Mouse (Mus musculus) CH12.LX (cell line): ENCODE data around the gene Txn2. TPM values are rescaled to one million over a fixed set of nuclear protein-coding genes. Genes with fewer than 3 reads are reported as not detected.

Source experiments
- DNase-seq: peaks from one replicate; pipeline ENCODE4 v3.0.0-alpha.2; 2013; ENCODE audit errors: extremely low read depth
- H3K27ac ChIP-seq: 2 replicates; pipeline ENCODE4 v1.5.1; 2012; ENCODE audit warnings: low read depth, mild to moderate bottlenecking, control low read depth, moderate library complexity; ENCODE audit not compliant: insufficient read depth
- H3K27me3 ChIP-seq: replicated peaks from 2 replicates; pipeline ENCODE3; 2012; ENCODE audit warnings: inconsistent platforms
- H3K36me3 ChIP-seq, 2 experiments: replicated peaks in 1 of 2; 2 replicates each; pipeline versions ENCODE3 to v1.6.1; 2012; ENCODE audit warnings: inconsistent platforms in 1 of 2, low read length in 1 of 2, mild to moderate bottlenecking in 1 of 2, mixed read lengths in 1 of 2, moderate library complexity in 1 of 2; ENCODE audit not compliant: control insufficient read depth in 1 of 2, insufficient read depth in 1 of 2
- H3K4me1 ChIP-seq, 2 experiments: 2 replicates each; pipeline ENCODE4 v1.6.1; 2012; ENCODE audit warnings: inconsistent platforms in 1 of 2, moderate library complexity in 1 of 2; ENCODE audit not compliant: insufficient read depth in 2 of 2, control insufficient read depth in 1 of 2
- H3K4me2 ChIP-seq: 2 replicates; pipeline ENCODE4 v1.6.1; 2012; ENCODE audit warnings: low read depth, mild to moderate bottlenecking, control low read depth; ENCODE audit not compliant: poor library complexity, insufficient read depth, severe bottlenecking
- H3K4me3 ChIP-seq, 3 experiments: fragments of 150-350 bp in 1 of 3; sonication (generic) in 1 of 3; replicated peaks in 1 of 3; 2 replicates each; pipeline versions ENCODE3 to v1.5.1; 2011 to 2012; ENCODE audit warnings: low read depth in 2 of 3, low read length in 2 of 3, mild to moderate bottlenecking in 2 of 3, moderate library complexity in 2 of 3, control low read depth in 1 of 3, improper control_type of control experiment in 1 of 3, inconsistent platforms in 1 of 3, mixed read lengths in 1 of 3; ENCODE audit not compliant: poor library complexity in 1 of 3
- H3K79me2 ChIP-seq: replicated peaks from 2 replicates; pipeline ENCODE4 v1.6.1; 2012; ENCODE audit warnings: mild to moderate bottlenecking, moderate library complexity; ENCODE audit not compliant: control insufficient read depth, poor library complexity, insufficient read depth, severe bottlenecking; ENCODE audit errors: extremely low read depth
- H3K9ac ChIP-seq: 2 replicates; pipeline ENCODE4 v1.6.1; 2012; ENCODE audit warnings: low read depth, mild to moderate bottlenecking, control low read depth, moderate library complexity; ENCODE audit not compliant: insufficient read depth
- H3K9me3 ChIP-seq: replicated peaks from 2 replicates; pipeline ENCODE3; 2012; ENCODE audit warnings: low read length, inconsistent platforms, mixed read lengths
- BHLHE40 ChIP-seq: IDR thresholded peaks from 2 replicates; pipeline ENCODE4 v1.6.1; 2011; ENCODE audit warnings: mild to moderate bottlenecking, low read depth, low read length, improper control_type of control experiment
- CHD1 ChIP-seq: IDR thresholded peaks from 2 replicates; pipeline ENCODE4 v1.6.1; 2012; ENCODE audit warnings: low read depth, low read length, improper control_type of control experiment, inconsistent platforms
- CHD2 ChIP-seq: IDR thresholded peaks from 2 replicates; pipeline ENCODE4 v1.6.1; 2011; ENCODE audit warnings: low read length, improper control_type of control experiment
- CTCF ChIP-seq, 2 experiments: IDR thresholded peaks in 1 of 2; conservative IDR thresholded peaks in 1 of 2; 2 replicates each; pipeline ENCODE4 v1.5.1; 2011 to 2012; ENCODE audit warnings: low read depth in 2 of 2, low read length in 2 of 2, improper control_type of control experiment in 1 of 2, inconsistent platforms in 1 of 2, mild to moderate bottlenecking in 1 of 2, moderate library complexity in 1 of 2
- ELF1 ChIP-seq: IDR thresholded peaks from 2 replicates; pipeline ENCODE4 v1.6.1; 2014; ENCODE audit warnings: low read depth, mild to moderate bottlenecking, inconsistent platforms, low read length, improper control_type of control experiment
- EP300 ChIP-seq: IDR thresholded peaks from 2 replicates; pipeline ENCODE4 v1.6.1; 2011; ENCODE audit warnings: low read length, improper control_type of control experiment
- IRF4 ChIP-seq: IDR thresholded peaks from 2 replicates; pipeline ENCODE4 v1.6.1; 2014; ENCODE audit warnings: low read depth, mild to moderate bottlenecking, inconsistent platforms, low read length, improper control_type of control experiment
- JUN ChIP-seq: IDR thresholded peaks from 2 replicates; pipeline ENCODE4 v1.6.1; 2011; ENCODE audit warnings: low read depth, mild to moderate bottlenecking, low read length, improper control_type of control experiment, moderate library complexity; ENCODE audit not compliant: insufficient read depth
- KAT2A ChIP-seq: IDR thresholded peaks from 2 replicates; pipeline ENCODE4 v1.6.1; 2012; ENCODE audit warnings: low read length, improper control_type of control experiment, inconsistent platforms; ENCODE audit not compliant: insufficient replicate concordance
- MAZ ChIP-seq: IDR thresholded peaks from 2 replicates; pipeline ENCODE4 v1.6.1; 2012; ENCODE audit warnings: low read depth, mild to moderate bottlenecking, inconsistent platforms, low read length, improper control_type of control experiment, moderate library complexity
- MEF2A ChIP-seq: IDR thresholded peaks from 2 replicates; pipeline ENCODE4 v1.6.1; 2014; ENCODE audit warnings: low read depth, mild to moderate bottlenecking, inconsistent platforms, low read length, improper control_type of control experiment, borderline replicate concordance
- MXI1 ChIP-seq: IDR thresholded peaks from 2 replicates; pipeline ENCODE4 v1.6.1; 2011; ENCODE audit warnings: mild to moderate bottlenecking, low read depth, low read length, improper control_type of control experiment
- NRF1 ChIP-seq: IDR thresholded peaks from 2 replicates; pipeline ENCODE4 v1.6.1; 2014; ENCODE audit warnings: low read depth, mild to moderate bottlenecking, inconsistent platforms, low read length, improper control_type of control experiment, moderate library complexity
- PAX5 ChIP-seq: IDR thresholded peaks from 2 replicates; pipeline ENCODE4 v1.6.1; 2012; ENCODE audit warnings: low read length, inconsistent platforms, mixed read lengths
- RAD21 ChIP-seq: IDR thresholded peaks from 2 replicates; pipeline ENCODE4 v1.6.1; 2011; ENCODE audit warnings: low read depth, mild to moderate bottlenecking, low read length, improper control_type of control experiment, moderate library complexity
- RCOR1 ChIP-seq: conservative IDR thresholded peaks from 2 replicates; pipeline ENCODE4 v1.6.1; 2012; ENCODE audit warnings: low read depth, mild to moderate bottlenecking, inconsistent platforms, low read length, improper control_type of control experiment
- TCF12 ChIP-seq: IDR thresholded peaks from 2 replicates; pipeline ENCODE4 v1.6.1; 2014; ENCODE audit warnings: low read depth, mild to moderate bottlenecking, inconsistent platforms, low read length, improper control_type of control experiment
- USF2 ChIP-seq: conservative IDR thresholded peaks from 2 replicates; pipeline ENCODE4 v1.6.1; 2011; ENCODE audit warnings: low read depth, low read length, improper control_type of control experiment
- ZC3H11A ChIP-seq: IDR thresholded peaks from 2 replicates; pipeline ENCODE4 v1.6.1; 2012; ENCODE audit warnings: low read depth, mild to moderate bottlenecking, inconsistent platforms, low read length, improper control_type of control experiment
- ZNF384 ChIP-seq: IDR thresholded peaks from 2 replicates; pipeline ENCODE4 v1.6.1; 2012; ENCODE audit warnings: low read depth, low read length, improper control_type of control experiment, inconsistent platforms
- dilution Hi-C: fragments of 300-500 bp; cut with MboI; formaldehyde crosslinking; loops from 2 replicates; pipeline ENCODE4 v1.14.3; 2020; ENCODE audit warnings: low sequenced_read_pairs; ENCODE audit not compliant: extremely low pct_unique_long_range_greater_than_20kb, extremely low pct_ligation_motif_present
- in situ Hi-C: fragments of 300-500 bp; cut with MboI; formaldehyde crosslinking; loops from 3 replicates; pipeline ENCODE4 v1.14.3; 2019; ENCODE audit warnings: low sequenced_read_pairs, low pct_ligation_motif_present, low pct_unique_long_range_greater_than_20kb, mixed read lengths
- polyA plus RNA-seq: library from polyadenylated mRNA; unstranded; fragments of >175 nt; gene quantifications from 2 replicates; pipeline ENCODE4 v1.2.1, GENCODE M21; 2012; ENCODE audit warnings: low read depth; ENCODE audit not compliant: insufficient read length
- total RNA-seq, 2 experiments: library from RNA; depleted of rRNA; stranded (reverse); fragments of 300-350 nt in 1 of 2; fragments of >200 nt in 1 of 2; gene quantifications; 2 replicates each; pipeline ENCODE4 v1.2.3; 2012 to 2014

Gene Txn2
- total and polyA plus RNA-seq, 3 experiments: 22.4 to 209 (median 105) TPM

DNA sequence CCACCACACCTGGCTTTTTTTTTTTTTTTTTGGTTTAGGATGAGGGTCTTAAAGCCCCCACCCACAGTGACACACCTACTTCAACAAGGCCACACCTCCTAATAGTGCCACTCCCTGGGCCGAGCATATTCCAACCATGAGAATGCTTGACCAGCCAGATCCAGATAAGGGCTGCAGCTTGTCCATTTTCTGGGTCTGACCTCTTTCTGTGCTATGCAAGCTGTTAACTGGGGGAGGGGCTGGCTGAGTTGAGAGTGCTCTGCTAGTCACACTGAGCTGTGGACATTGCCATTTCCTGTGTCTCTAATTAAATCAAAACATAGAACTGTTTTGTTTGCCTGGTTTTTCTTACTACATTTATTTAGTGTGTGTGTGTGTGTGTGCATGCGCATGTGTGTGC, 55.2 kb downstream of the Txn2 start:
- no peaks in the 10 kb centered on the region for H3K79me2 ChIP-seq
- in situ Hi-C loops: no loop called here
- TF ChIP-seq JUN (no peak), RCOR1 (no peak)
- no peak overlapping the region for H3K4me3 ChIP-seq
- DNase-seq: no peak
- H3K27me3 ChIP-seq: peaks cover 2% of the 10 kb centered on the region
- no peak overlapping the region for H3K9ac ChIP-seq
- no peaks in the 10 kb centered on the region for H3K36me3 ChIP-seq
- dilution Hi-C loops: no loop called here
- H3K4me1 ChIP-seq: peaks cover 3 to 5% of the 10 kb centered on the region in 2 experiments; a peak in 3 of 4 replicates
- H3K4me2 ChIP-seq: no peak overlapping the region
- no peak overlapping the region for H3K27ac ChIP-seq
- no peaks in the 10 kb centered on the region for H3K9me3 ChIP-seq

DNA sequence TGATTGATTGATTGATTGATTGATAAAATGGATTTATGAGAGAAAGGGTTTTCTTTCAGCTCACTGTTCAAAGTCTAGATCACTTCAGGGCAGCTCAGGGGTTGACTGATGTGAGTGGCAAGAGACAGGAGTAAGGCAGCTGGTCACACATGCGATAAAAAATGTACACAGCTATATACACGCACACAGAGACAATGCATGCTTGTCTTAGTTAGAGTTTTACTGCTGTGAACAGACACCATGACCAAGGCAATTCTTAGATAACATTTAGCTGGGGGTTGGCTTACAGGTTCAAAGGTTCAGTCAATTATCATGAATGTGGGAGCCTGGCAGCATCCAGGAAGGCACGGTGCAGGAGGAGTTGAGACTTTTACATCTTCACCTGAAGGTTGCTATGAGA, 55.8 kb downstream of the Txn2 start:
- H3K9me3 ChIP-seq: no peaks in the 10 kb centered on the region
- no peak overlapping the region for H3K4me3 ChIP-seq
- DNase-seq: no peak
- no peaks in the 10 kb centered on the region for H3K27me3 ChIP-seq
- H3K4me1 ChIP-seq: peaks cover 6 to 9% of the 10 kb centered on the region in 2 experiments
- TF ChIP-seq IRF4: no peak
- no peak for TF ChIP-seq MXI1
- TF ChIP-seq CHD1: no peak
- TF ChIP-seq KAT2A: no peak
- TF ChIP-seq USF2: no peak
- TF ChIP-seq TCF12: no peak
- no peak for TF ChIP-seq NRF1
- TF ChIP-seq BHLHE40: no peak
- no peak for TF ChIP-seq MEF2A
- TF ChIP-seq ZC3H11A: no peak
- TF ChIP-seq JUN: no peak
- TF ChIP-seq EP300: no peak
- TF ChIP-seq RAD21: no peak
- no peak for TF ChIP-seq CTCF (conservative IDR thresholded peaks at IDR 0.05 in 1 of 2, IDR thresholded peaks at IDR 0.05 in 1 of 2; ENCODE audit: low read depth in 2 of 2, low read length in 2 of 2)
- no peak for TF ChIP-seq ELF1
- TF ChIP-seq MAZ: no peak
- no peak for TF ChIP-seq PAX5
- TF ChIP-seq CHD2: no peak
- TF ChIP-seq ZNF384: no peak
- no peaks in the 10 kb centered on the region for H3K79me2 ChIP-seq
- H3K27ac ChIP-seq: no peak overlapping the region
- no peak overlapping the region for H3K9ac ChIP-seq
- in situ Hi-C loops: no loop called here
- no peaks in the 10 kb centered on the region for H3K36me3 ChIP-seq
- no peak overlapping the region for H3K4me2 ChIP-seq
- dilution Hi-C loops: no loop called here
